Mouse (Mus musculus) CH12F3 (cell line): ENCODE measurements around the gene Celf5.

ENCODE experiments used
- in situ Hi-C: fragments of 300-500 bp; cut with MboI; formaldehyde crosslinking; loops from 2 replicates; pipeline ENCODE4 v1.14.3; 2020; ENCODE audit warnings: low sequenced_read_pairs

Celf5 gene

DNA sequence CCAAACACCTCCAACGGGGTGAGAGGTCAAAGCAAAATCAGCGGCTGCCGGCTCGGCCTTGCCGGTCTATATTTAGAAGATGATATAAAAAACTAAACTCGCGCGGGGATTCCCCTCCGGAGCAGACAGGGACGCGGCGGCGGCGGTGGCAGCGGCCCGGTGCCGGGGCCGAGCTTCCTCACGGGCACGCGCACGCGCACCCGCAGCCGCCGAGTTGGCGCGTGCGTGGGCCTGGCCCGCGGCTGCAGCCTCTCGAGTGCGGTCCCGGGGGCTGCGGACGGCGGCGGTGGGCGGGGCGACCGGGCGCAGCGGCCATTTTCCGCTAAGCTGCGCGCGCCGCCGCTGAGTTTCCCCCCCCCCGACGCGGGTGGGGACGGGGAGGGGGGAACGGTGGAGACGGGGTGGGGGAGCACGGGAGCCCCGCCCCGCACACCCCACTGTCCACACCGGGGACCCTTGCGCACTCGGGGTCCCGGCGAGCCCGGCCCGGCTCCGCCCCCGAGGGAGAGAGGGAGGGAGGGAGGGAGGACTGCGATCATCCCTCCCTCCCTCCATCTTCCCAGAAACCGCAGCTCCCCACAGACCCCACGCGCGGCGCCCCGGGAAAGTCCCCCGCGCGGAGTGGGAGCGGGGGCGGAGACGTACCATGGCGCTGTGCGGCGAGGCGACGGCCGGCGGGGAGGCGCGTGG is 52.2 kb downstream of the Celf5 start:
- in situ Hi-C loops, result no loop called here

GRCm38 (mm10) chr10:81429605-81430061 is 52.9 kb downstream of the Celf5 start:
- in situ Hi-C loops, result no loop called here

- in situ Hi-C loops, result no loop called here
Measured at GRCm38 (mm10) chr10:81429092-81429491, 53.4 kb downstream of the Celf5 start.

GRCm38 (mm10) chr10:81428507-81428870 is 54.0 kb downstream of the Celf5 start:
- in situ Hi-C loops, result no loop called here

DNA sequence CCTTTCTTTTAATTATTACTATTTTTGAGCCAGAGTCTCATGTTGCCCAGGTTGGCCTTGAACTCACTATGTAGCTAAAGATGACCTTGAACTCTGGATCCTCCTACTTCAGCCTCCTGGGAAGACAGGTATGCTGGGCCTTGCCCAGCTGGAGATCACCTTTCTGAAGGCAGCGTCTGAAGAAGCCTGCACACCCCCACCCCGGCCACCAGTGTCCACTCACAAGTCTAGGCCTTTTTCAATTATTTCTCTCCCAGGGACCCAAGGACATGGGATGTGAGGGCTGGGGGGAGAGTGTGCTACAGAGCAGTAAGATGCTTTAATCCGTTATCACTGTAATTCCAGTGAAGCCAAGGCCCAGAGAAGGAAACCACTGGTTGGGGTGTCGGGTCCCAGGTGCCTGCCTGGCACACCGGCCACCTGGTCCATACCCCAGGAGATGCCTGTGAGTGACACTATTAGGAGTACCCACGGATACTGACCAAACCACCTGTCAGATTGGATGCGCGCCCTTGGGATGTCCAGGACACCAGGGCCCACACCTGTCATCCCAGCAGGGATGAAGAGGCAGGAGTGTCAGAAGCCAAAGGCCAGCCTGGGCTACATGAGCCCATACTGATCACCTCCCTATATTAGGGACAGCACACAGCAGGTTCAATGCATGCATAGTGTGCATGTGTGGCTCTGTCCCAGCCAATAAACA is 54.6 kb downstream of the Celf5 start:
- in situ Hi-C loops, result no loop called here

DNA sequence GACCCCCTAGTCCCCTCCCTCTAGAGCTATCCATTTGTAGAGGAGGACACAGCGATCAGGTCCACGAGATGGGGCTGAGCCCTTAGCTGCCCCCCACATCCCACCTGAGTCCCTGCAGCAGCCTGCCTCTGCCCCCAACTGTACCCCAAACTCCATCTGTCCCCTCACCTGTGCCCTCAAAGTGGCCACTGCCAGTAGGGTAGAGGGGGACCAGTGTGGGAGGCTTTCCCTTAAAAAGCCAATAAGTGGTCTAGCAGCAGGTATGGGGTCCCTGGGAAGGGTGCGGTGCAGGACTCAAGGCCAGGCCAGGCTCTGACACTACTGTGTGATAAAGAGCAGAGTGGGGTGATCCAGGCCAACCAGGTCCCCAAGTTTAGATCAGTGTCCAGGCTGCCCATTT is 55.2 kb downstream of the Celf5 start:
- in situ Hi-C loops, result no loop called here

- in situ Hi-C loops, result no loop called here
Measured at GRCm38 (mm10) chr10:81426897-81427296, 55.6 kb downstream of the Celf5 start.

DNA sequence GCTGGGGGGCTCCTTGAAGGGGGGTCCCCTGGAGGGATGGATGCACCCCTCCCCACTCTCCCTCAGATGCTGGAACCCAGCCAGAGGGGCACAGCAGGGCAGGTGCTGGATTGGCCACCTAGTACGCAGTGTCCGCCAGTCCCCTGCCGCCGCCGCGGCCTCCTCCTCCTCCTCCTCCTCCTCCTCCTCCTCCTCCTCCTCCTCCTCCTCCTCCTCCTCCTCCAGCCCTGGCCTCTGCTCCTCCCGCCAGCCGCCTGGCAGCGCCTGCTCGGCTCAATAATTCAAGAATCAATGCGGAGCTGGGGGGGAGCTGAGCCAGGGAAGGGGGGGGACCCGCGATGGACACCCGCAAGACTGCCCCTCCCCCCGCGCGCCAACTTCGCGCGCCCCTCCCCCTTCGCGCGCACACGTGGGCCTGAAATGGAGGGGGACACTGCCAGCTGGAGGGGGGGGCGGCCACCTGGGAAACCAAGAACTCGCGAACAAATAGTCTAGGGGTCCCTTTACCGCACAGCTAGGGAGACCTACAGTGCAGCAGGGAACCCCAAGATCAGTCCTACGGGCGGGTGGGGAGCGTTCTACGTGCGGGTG is 56.3 kb downstream of the Celf5 start:
- in situ Hi-C loops, result no loop called here

DNA sequence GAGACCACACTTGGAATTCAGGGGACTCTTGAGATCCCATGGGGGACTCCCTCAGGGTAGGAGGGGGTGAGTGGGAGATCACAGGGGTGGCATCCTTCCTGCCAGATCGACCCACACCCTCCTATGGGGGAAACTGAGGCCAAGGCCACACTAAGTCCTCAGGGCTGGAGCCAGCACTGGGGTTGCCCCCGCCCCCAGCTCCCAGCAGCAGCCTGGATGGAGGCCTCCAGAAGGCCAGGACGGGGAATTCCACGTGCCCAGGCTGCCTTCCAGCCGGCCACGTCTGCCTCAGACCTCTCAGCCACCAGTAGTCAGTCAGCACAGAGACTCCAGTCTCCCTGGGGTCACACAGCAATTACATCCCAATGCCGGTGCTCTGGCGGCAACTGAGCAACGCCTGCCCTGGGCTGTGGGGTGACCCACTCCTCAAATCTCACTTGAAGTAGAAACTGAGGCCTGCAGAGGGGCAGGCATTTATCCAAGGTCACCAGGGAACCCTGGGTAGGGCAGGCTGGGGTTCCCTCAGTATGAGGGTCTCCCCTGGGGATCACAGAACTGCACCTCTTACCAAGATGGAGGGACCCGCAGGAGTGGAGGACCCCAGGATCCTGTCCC is 57.2 kb downstream of the Celf5 start:
- in situ Hi-C loops, result no loop called here

GRCm38 (mm10) chr10:81424246-81425051 is 58.1 kb downstream of the Celf5 start:
- in situ Hi-C loops, result no loop called here

DNA sequence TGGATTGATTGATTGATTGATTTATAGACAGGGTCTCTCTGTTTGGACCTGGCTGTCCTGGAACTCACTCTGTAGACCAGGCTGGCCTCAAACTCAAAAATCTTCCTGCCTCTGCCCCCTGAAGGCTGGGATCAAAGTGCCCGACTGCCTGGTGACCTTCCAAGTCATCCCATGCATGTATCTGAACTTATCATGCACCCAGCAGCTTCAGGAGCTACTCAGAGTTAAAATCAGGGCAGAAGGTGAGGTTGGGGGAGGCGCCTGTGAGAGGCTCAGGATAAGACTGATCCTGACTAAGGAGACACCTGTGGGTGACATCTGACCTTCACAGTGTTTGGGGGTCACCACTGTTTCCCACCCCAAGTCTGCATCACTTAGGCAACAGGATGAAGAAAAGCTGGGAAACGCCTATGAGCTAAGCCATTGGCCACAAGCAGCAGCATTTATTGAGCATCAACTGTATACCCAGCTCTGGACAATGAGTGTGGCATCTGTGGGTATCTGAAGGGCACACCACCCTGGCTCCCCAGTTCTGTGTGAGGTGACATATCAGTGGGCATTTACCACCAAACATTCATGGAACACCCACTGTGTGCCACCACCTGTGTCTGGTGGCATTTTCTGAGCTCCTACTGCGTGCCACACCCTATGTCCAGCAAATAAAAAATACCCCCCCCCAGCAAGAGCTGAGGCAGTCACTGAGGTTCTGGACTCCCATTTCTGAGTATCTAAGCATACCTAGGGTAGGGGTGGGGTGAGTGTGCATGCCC is 58.8 kb downstream of the Celf5 start:
- in situ Hi-C loops, result no loop called here

GRCm38 (mm10) chr10:81422661-81423217 is 59.8 kb downstream of the Celf5 start:
- in situ Hi-C loops, result no loop called here

DNA sequence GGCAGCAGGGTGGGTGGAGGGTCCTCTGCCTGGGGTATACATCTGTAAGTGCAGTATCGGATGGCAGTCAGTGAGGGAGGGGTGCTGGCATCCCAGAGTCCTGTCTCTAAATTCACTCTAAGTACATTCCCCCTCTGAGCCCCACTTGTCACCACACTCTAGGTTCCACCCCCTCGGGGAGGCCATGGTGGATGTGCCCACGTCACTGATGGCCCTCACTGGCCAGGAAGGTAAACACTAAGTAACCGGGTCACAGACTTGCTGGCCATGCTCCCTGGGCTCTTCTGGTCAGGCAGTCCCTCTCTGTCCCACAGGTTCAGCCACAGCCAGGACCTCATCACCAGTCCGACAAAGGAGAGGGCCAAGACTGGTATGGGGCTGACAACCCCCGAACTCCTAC is 60.3 kb downstream of the Celf5 start:
- in situ Hi-C loops, result no loop called here

- in situ Hi-C loops, result no loop called here
Measured at GRCm38 (mm10) chr10:81421797-81422100, 60.8 kb downstream of the Celf5 start.

- in situ Hi-C loops, result no loop called here
Measured at GRCm38 (mm10) chr10:81421041-81421796, 61.3 kb downstream of the Celf5 start.

DNA sequence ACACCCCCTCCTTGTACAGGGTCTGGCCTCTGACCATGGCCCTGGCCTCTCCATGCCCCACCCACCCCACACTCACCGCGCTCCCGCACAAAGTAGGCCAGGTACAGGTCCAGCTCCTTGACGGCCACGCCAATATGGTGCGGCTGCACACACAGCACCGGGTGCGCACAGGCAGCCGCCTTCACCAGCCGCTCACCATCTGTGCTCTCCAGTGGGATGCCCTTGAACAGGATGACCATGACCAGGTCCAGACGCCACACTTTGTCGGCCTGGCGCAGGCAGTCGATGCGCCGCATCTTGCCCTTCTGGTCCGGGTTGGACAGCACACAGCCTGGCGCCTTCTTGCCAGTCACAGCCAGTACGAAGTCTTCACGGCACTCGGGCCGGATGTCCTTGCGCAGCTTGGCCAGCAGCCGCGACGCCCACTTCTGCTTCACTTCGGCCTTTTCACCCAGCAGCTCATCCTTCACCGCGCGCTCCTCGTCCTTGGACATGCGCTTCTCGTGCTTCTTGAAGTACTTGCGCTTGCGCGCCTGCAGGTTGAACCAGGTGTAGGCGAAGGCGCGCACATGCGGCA is 62.2 kb downstream of the Celf5 start:
- in situ Hi-C loops, result no loop called here

DNA sequence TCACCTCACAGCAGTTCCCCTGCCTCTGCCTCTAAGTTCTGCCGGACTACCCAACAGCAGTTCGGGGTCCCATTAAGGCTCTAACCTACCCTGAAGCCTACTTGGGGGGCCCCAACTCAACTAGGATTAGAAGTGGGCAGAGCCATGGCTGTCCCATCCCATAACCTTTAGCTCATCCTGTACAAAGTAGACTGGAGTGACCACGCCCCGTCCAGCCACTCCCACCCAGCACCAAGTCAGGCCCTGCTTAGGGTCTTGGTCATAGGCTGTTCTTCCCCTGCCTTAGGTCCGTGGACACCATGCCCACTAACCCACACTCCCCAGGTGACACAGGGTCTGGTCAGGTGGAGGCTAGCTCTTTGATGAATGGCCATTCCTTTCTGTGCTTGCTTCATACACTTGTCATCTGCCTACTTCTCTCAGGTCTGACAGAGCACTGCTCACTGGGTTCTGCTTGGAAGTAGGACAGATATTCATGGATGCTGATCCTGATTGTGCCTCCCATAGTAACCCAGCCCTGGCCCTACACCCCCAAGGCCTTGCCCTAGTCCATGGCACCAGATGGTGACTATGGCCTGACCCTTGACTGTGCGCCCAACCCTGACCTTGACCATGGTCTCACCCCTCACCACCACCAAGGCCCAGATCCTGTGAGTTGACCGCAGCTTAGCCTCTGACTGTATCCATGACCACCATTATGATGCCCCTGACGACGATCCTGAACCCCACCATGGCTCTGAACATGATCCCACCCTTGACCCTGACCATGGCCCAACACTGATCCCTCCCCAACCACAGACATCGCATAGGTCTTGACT is 63.2 kb downstream of the Celf5 start:
- in situ Hi-C loops, result no loop called here
